Mouse (Mus musculus) cerebellum, postnatal 25 days (tissue): Measurements from ENCODE around the gene Psen2.

Source experiments
- DNase-seq, 2 experiments: peaks; one replicate each; pipeline ENCODE4 v3.0.0; 2021; ENCODE audit warnings: mixed read lengths in 2 of 2

The Psen2 gene

GRCm38 (mm10) chr1:180197956-180198355 is 65.3 kb downstream of the Psen2 start:
- DNase-seq, result no peak

GRCm38 (mm10) chr1:180196508-180196907 is 66.7 kb downstream of the Psen2 start:
- no peak for DNase-seq

GRCm38 (mm10) chr1:180195703-180196381 is 67.4 kb downstream of the Psen2 start:
- DNase-seq, result peak; percentile 98

GRCm38 (mm10) chr1:180194781-180195471 is 68.3 kb downstream of the Psen2 start:
- peak; percentile 39 to 51 for DNase-seq

DNA sequence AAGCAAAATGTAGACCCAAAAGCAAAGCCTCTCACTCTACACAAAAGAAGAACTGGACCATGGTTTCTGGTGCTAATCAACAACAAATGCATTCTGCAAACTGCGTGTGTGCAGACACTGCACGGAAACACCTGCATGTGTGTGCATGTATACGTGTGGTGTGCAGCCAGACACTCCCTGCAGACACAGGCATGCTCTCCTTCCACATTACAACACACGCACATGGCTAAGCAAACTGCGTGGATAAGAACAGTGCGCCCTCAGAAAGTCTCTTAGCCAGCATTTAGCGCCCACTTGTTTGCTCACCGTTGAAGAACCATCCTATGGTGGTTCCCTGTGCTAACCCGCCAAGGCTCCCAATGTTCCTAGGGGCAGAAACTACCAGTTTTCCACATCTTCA is 69.2 kb downstream of the Psen2 start:
- DNase-seq, result no peak

GRCm38 (mm10) chr1:180193391-180193935 is 69.8 kb downstream of the Psen2 start:
- no peak for DNase-seq

DNA sequence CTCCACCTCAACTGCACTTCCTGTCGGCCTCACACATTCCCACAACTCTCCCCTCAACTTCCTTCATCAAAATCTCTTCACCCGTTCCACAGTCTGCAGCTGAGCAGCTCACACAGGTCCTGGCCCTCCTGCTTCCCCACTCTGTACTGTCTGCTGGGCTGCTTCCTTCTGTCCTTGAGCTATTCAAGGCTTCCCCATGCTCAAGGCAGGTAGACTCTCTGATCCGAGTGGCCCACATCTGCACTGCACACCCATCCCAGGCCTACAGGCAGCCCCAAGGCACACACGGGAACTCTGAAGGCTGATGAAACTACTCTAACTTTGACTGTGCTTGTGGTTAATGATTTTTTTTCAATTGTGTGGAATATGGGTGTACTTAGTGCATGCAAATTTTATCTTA is 70.4 kb downstream of the Psen2 start:
- no peak for DNase-seq

- no peak for DNase-seq
Measured at GRCm38 (mm10) chr1:180191651-180192220, 71.5 kb downstream of the Psen2 start.

- no peak for DNase-seq
Measured at GRCm38 (mm10) chr1:180191112-180191511, 72.1 kb downstream of the Psen2 start.

GRCm38 (mm10) chr1:180188951-180189350 is 74.3 kb downstream of the Psen2 start:
- no peak for DNase-seq

- no peak for DNase-seq
Measured at GRCm38 (mm10) chr1:180186371-180186770, 76.9 kb downstream of the Psen2 start.

DNA sequence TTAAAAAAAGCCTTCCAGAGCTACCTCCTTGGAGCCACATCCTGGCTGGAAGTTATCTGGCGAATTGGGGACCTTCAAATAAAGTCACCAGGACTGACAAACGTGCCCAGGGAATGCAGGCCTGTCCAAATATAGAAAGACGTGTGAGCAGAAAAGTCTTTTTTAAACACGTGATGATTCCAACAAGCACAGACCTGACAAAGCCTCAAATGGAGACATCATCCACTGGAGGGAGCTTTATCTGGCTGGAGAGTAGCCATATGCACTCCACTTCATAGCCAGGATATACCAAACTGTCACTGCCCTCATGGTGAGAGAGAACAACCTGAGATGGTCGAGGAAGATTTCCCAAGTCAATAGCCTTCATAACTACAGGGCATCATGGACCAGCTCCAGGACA is 77.4 kb downstream of the Psen2 start:
- DNase-seq, result no peak

GRCm38 (mm10) chr1:180184768-180185167 is 78.5 kb downstream of the Psen2 start:
- no peak for DNase-seq

DNA sequence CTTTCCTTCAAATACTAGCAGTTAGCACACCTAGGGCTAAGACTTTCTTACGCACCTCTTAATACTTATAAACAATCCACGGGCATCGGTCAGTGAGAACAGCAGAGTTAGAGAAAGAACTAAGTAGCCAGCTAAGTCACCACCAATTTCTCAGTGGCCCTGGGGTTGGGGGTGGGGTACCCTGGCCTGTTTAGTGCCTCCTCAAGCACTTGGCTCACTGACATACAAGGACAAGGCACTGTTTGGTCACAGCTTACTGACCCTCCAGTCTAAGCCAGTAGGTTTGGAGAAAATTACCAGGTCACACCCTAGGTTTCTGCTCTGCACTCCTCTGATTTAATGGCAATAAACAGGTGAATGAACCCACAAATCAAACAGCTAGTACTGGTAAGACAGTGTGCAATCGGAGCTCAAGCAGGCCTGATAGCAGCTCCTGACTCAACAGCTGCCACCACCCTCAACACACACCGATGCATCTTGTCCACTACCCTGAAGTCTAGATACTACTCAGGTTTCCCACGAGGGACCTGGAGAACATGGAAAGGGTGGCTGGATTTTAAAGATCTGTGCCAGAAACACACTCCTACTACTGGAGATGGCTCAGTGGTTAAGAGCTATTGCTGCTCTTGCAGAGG is 79.6 kb downstream of the Psen2 start:
- no peak for DNase-seq

- no peak for DNase-seq
Measured at GRCm38 (mm10) chr1:180182731-180183130, 80.5 kb downstream of the Psen2 start.

- DNase-seq, result no peak
Measured at GRCm38 (mm10) chr1:180181966-180182319, 81.3 kb downstream of the Psen2 start.

DNA sequence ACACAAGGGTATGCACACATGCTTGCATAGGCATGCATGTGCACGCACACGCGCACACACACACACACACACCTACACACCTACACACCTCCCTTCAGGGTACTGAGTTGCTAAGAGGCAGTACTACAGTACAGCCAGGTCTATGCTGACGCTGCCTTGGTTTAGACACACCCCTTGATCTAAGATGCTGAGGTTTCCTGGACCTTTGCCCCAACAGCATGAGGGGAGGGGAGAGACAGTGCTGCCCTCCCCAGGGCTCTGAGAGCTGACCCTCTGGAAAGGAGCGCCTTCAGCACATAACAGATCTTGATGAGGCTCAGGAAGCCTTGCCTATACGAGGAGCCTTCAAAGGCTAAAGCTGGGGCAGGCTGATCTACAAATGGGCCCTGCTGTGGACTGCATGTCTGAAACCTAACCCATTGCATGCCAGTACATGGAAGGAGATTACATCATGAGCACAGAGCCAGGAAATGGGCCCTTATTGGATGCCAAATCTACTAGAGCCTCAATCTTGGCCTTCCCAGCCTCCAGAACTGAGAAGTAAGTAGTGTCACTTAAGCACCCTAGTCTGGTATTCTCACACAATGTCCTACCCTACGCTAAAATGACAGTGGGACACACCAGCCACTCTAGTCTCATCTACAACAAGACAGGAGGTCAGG is 81.8 kb downstream of the Psen2 start:
- no peak for DNase-seq

DNA sequence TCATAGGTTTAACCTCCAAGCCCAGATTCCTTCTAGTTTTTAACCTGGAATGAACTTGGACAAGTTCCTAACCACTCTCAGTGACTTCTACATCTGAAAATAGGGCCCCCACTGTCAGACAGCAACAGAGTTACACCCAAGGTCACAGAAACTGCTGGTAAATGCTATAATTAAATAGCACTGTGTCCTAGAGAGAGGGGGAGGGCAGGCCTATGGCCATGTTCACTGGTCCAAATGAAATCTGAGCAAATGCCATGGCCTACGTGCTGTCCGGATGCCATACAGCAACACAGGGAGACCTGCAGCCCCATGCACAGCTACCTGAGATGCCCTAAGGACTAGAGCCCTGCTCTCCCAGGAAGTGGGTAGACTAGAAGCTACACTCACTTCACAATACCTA is 83.4 kb downstream of the Psen2 start:
- no peak for DNase-seq

GRCm38 (mm10) chr1:180179100-180179499 is 84.1 kb downstream of the Psen2 start:
- no peak for DNase-seq

GRCm38 (mm10) chr1:180178340-180178739 is 84.9 kb downstream of the Psen2 start:
- peak; percentile 39 to 54 for DNase-seq
